Mouse (Mus musculus) embryonic facial prominence, embryonic 14.5 days (tissue): Measurements from ENCODE around the gene Epn3. TPM values are rescaled to one million over a fixed set of nuclear protein-coding genes. Genes with fewer than 3 reads are reported as not detected.

Experiments used
- ATAC-seq: fragments of 200-750 bp; cut with Nextera tagmentation; 2 replicates; pipeline ENCODE4 v1.8.0; 2017; ENCODE audit warnings: low read depth, moderate number of reproducible peaks, moderate TSS enrichment
- DNase-seq: peaks from one replicate; pipeline ENCODE4 v3.0.0-alpha.2; 2015; ENCODE audit warnings: low spot score
- H3K27ac ChIP-seq: fragments of 300-500 bp; sonication (generic); replicated peaks from 2 replicates; pipeline ENCODE4 v1.5.1; 2014; ENCODE audit warnings: low read depth, mild to moderate bottlenecking, low read length, moderate library complexity
- H3K27me3 ChIP-seq: fragments of 300-500 bp; sonication (generic); replicated peaks from 2 replicates; pipeline ENCODE4 v1.6.1; 2014; ENCODE audit warnings: low read length; ENCODE audit not compliant: control insufficient read depth, insufficient read depth
- H3K36me3 ChIP-seq: fragments of 300-500 bp; sonication (generic); 2 replicates; pipeline ENCODE4 v1.6.1; 2014; ENCODE audit warnings: low read length, mixed read lengths; ENCODE audit not compliant: control insufficient read depth, insufficient read depth
- H3K4me1 ChIP-seq: fragments of 300-500 bp; sonication (generic); 2 replicates; pipeline ENCODE4 v1.6.1; 2014; ENCODE audit warnings: antibody characterized with exemption, low read length; ENCODE audit not compliant: control insufficient read depth, insufficient read depth
- H3K4me2 ChIP-seq: fragments of 300-500 bp; sonication (generic); 2 replicates; pipeline ENCODE4 v1.6.1; 2014; ENCODE audit warnings: low read depth, mild to moderate bottlenecking, low read length, moderate library complexity, mixed read lengths
- H3K4me3 ChIP-seq: fragments of 300-500 bp; sonication (generic); 2 replicates; pipeline ENCODE4 v1.5.1; 2014; ENCODE audit warnings: low read depth, mild to moderate bottlenecking, low read length
- H3K9ac ChIP-seq: fragments of 300-500 bp; sonication (generic); 2 replicates; pipeline ENCODE4 v1.6.1; 2014; ENCODE audit warnings: low read depth, mild to moderate bottlenecking, low read length, moderate library complexity, mixed read lengths
- H3K9me3 ChIP-seq: fragments of 300-500 bp; sonication (generic); 2 replicates; pipeline ENCODE4 v1.6.1; 2016; ENCODE audit warnings: low read length; ENCODE audit not compliant: control insufficient read depth
- WGBS: fragments of 180-500 bp; shearing (Covaris S2); extraction: QIAGEN DNeasy Blood & Tissue Kit; methylation state at CpG from one replicate; pipeline ENCODE4 v1.1.7; 2014; 5-methylcytosine and 5-hydroxymethylcytosine counted together
- polyA plus RNA-seq: library from polyadenylated mRNA; unstranded; fragments of >200 nt; fragmentation: Nextera tagmentation; extraction: Ambion mirVana; gene quantifications from 2 replicates; pipeline ENCODE4 v1.2.1, GENCODE M21; 2014

The Epn3 gene
- polyA plus RNA-seq, 1 experiment from 2014 or later = 6.6 TPM

GRCm38 (mm10) chr11:94441752-94442151 lies 58.0 kb downstream of the Epn3 start:
- ATAC-seq (no peak), DNase-seq (no peak)
- Histone ChIP-seq H3K27me3 (no peaks in the 10 kb centered on the region), H3K27ac (no peak overlapping the region), H3K9me3 (no peaks in the 10 kb centered on the region), H3K9ac (no peak overlapping the region), H3K4me2 (no peak overlapping the region), H3K4me3 (no peak overlapping the region), H3K4me1 (peaks cover 7% of the 10 kb centered on the region; the same call in 1 of the 2 replicates), H3K36me3 (peaks cover 57% of the 10 kb centered on the region)
- WGBS = 68% methylated on average over 9 of the region's 9 CpGs

DNA sequence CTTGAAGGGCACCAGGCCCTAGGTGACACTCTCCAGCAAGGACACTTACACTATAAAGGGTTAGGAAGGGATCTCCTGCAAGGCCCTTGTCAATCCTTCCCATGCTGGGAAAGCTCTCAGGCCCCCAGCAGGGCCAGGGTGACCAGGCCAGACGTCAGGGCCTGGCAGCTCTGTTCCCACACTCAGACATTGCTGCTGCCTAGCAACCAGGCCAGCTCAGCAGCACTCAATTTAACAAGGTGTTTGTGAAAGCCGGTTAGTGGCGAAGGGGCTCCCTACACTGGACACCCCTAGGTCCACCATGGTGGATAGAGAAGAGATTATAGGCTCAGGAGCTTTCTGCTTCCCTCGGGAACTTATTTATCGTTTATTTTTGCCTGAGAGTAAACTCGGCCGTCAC lies 58.7 kb downstream of the Epn3 start:
- H3K27ac ChIP-seq = no peak overlapping the region
- WGBS = 53% methylated on average over 7 of the region's 7 CpGs
- ATAC-seq (no peak), DNase-seq (no peak)
- H3K4me3 ChIP-seq = no peak overlapping the region
- no peak overlapping the region for H3K9ac ChIP-seq
- H3K27me3 ChIP-seq = no peaks in the 10 kb centered on the region
- no peak overlapping the region for H3K4me2 ChIP-seq
- H3K36me3 ChIP-seq = peaks cover 62% of the 10 kb centered on the region
- H3K4me1 ChIP-seq = peaks cover 7% of the 10 kb centered on the region; the same call in 1 of the 2 replicates
- H3K9me3 ChIP-seq = no peaks in the 10 kb centered on the region

DNA sequence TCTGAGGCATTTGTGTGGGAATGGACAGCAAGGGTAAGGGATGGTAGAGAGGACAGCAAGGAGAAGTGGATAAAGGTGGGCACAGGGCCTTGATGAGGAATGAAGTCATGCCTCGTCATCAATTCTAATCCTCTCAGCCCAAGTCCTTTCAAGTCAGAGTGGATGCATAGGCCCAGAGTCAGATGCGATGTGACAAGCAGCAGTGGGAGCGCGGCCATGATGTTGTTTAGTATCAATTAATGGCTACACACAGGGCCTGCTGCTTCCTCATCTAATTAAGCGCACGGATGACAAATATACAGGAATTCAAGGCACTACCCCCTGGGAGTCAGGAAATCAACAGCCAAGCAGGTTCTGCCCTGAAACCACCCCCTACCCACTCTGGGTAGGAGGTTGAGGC lies 59.4 kb downstream of the Epn3 start:
- DNase-seq (no peak), ATAC-seq (no peak)
- Histone ChIP-seq H3K9me3 (no peaks in the 10 kb centered on the region), H3K4me1 (peaks cover 4% of the 10 kb centered on the region; the same call in 1 of the 2 replicates), H3K27ac (no peak overlapping the region), H3K4me3 (no peak overlapping the region), H3K4me2 (no peak overlapping the region), H3K27me3 (no peaks in the 10 kb centered on the region), H3K9ac (no peak overlapping the region), H3K36me3 (peaks cover 63% of the 10 kb centered on the region)
- WGBS = 81% methylated on average over 6 of the region's 6 CpGs

Other genes with a start within 250 kb of the Epn3 start
- gene Gm21885, start 218.1 kb downstream of the Epn3 start, polyA plus RNA-seq = 0.38 TPM in 1 of 2 replicates, not detected in the other
- gene Luc7l3, start 178.0 kb downstream of the Epn3 start, polyA plus RNA-seq = 88.8 and 91.4 TPM in 2 replicates
- gene Ankrd40, start 172.0 kb downstream of the Epn3 start, polyA plus RNA-seq = 24.0 and 28.4 TPM in 2 replicates
- 1.3 and 2.2 TPM in 2 replicates for gene Abcc3, start 107.0 kb downstream of the Epn3 start, polyA plus RNA-seq
- gene Cacna1g, start 25.8 kb downstream of the Epn3 start, polyA plus RNA-seq = 30.0 and 30.5 TPM in 2 replicates
- gene Spata20, start 13.8 kb downstream of the Epn3 start, polyA plus RNA-seq = 0.31 and 0.51 TPM in 2 replicates
- 1.4 and 4.1 TPM in 2 replicates for gene Mycbpap, start 21.8 kb upstream of the Epn3 start, polyA plus RNA-seq
- 2.2 and 2.8 TPM in 2 replicates for gene Rsad1, start 49.3 kb upstream of the Epn3 start, polyA plus RNA-seq
- gene Chad, start 65.1 kb upstream of the Epn3 start, polyA plus RNA-seq = 9.5 and 10.1 TPM in 2 replicates
- gene Acsf2, start 101.9 kb upstream of the Epn3 start, polyA plus RNA-seq = 6.3 and 7.3 TPM in 2 replicates
- gene Lrrc59, start 129.8 kb upstream of the Epn3 start, polyA plus RNA-seq = 205 and 210 TPM in 2 replicates
- 98.3 and 105 TPM in 2 replicates for gene Mrpl27, start 153.8 kb upstream of the Epn3 start, polyA plus RNA-seq
- gene Eme1, start 154.0 kb upstream of the Epn3 start, polyA plus RNA-seq = 12.6 and 16.9 TPM in 2 replicates
- 22.5 and 29.1 TPM in 2 replicates for gene Xylt2, start 177.5 kb upstream of the Epn3 start, polyA plus RNA-seq
- gene Gm11541, start 204.5 kb upstream of the Epn3 start, polyA plus RNA-seq = 0.51 and 0.85 TPM in 2 replicates
- 0.22 and 0.24 TPM in 2 replicates for gene Cdc34b, start 241.8 kb upstream of the Epn3 start, polyA plus RNA-seq